Mouse (Mus musculus): ENCODE measurements around the gene Hpf1. TPM values are rescaled to one million over a fixed set of nuclear protein-coding genes. Genes with fewer than 3 reads are reported as not detected.

Hpf1 gene
- polyA plus RNA-seq, 1 experiment = 6.5 TPM

GRCm38 (mm10) chr8:60952803-60953202 is 62.6 kb downstream of the Hpf1 start:
- no peak overlapping the region for H3K27ac ChIP-seq (ENCODE audit: insufficient read depth, low read depth, low read length)
- no peak for DNase-seq
- no peaks in the 10 kb centered on the region for H3K36me3 ChIP-seq (ENCODE audit: control insufficient read depth, insufficient read depth, low read length)
- no peaks in the 10 kb centered on the region for H3K27me3 ChIP-seq (replicated peaks; ENCODE audit: control insufficient read depth, insufficient read depth, low read length)
- H3K4me1 ChIP-seq (ENCODE audit: control insufficient read depth, insufficient read depth, low read length) = peaks cover 15% of the 10 kb centered on the region; the same call in 1 of the 2 replicates
- 62% methylated on average over 5 of the region's 5 CpGs for WGBS
- H3K4me3 ChIP-seq (ENCODE audit: insufficient read depth, low read depth, low read length) = no peak overlapping the region
- TF ChIP-seq CTCF (conservative IDR thresholded peaks at IDR 0.05; ENCODE audit: insufficient read depth, insufficient read length, low read depth, low read length) (no peak), POLR2A (IDR thresholded peaks at IDR 0.05; ENCODE audit: low read depth, low read length) (no peak)

DNA sequence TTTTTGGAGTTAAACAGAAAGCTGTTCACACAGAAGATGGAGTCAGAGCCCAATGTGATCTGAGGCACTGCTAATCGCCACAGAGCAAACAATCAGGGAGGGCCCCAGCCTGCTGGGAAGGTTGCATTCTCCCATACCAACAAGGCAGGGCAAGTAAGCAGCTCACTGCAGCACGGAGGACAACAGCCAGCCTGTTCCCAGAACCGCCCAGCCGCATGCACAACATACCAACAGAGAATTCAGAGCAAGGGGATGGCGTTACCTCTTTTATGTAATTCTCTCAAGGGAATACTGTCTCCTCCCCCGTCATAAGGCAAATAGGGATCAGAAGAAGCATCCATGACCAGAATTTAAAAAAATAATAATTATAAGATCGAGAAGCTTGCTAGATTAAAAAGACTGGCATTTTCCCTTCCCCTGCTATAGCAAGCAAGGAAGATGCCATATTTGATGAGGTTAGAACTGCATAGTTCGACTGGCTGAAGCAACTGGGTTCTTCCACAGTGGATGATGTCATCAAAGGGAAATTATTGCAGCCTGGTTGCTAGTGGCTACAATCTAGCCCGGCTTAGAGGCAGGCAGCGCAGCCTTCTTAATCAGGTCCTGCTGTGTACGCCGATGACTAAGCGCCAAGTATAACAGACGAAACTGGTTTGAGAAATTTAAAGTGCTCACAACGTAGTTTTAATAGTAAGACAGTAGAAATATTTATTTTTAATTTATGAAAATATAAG is 64.2 kb downstream of the Hpf1 start:
- Histone ChIP-seq H3K27ac (ENCODE audit: insufficient read depth, low read depth, low read length) (peak overlapping the region; percentile 43), H3K4me1 (ENCODE audit: control insufficient read depth, insufficient read depth, low read length) (peaks cover 15% of the 10 kb centered on the region; the same call in 1 of the 2 replicates), H3K27me3 (replicated peaks; ENCODE audit: control insufficient read depth, insufficient read depth, low read length) (no peaks in the 10 kb centered on the region), H3K4me3 (ENCODE audit: insufficient read depth, low read depth, low read length) (peak overlapping the region; percentile 39), H3K36me3 (ENCODE audit: control insufficient read depth, insufficient read depth, low read length) (no peaks in the 10 kb centered on the region)
- 8% methylated on average over 15 of the region's 15 CpGs for whole genome bisulfite sequencing
- DNase-seq = peak; percentile 74
- no peak for TF ChIP-seq POLR2A (IDR thresholded peaks at IDR 0.05; ENCODE audit: low read depth, low read length)
- TF ChIP-seq CTCF (conservative IDR thresholded peaks at IDR 0.05; ENCODE audit: insufficient read depth, insufficient read length, low read depth, low read length) = no peak

DNA sequence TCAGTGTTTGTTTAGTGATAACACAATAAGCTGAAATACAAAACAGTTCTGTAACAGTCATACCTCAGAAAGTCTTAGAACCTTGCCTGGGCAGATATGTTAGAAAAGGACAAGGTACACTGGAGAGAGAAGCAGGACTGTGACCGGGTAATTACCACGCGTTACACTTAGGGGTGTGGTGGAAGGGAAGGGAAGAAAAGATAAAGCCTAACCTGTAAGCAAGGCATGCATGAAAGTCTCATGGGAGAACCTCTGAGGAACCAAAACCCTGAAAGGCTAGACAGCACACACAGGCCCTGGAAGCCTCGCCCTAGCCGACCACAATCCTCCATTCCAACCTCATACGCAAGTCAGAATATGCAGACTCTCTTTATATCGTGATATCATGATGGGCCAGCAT is 66.6 kb downstream of the Hpf1 start:
- TF ChIP-seq POLR2A (IDR thresholded peaks at IDR 0.05; ENCODE audit: low read depth, low read length) (no peak), CTCF (conservative IDR thresholded peaks at IDR 0.05; ENCODE audit: insufficient read depth, insufficient read length, low read depth, low read length) (no peak)
- H3K4me1 ChIP-seq (ENCODE audit: control insufficient read depth, insufficient read depth, low read length) = peaks cover 10% of the 10 kb centered on the region; the same call in 1 of the 2 replicates
- no peaks in the 10 kb centered on the region for H3K36me3 ChIP-seq (ENCODE audit: control insufficient read depth, insufficient read depth, low read length)
- DNase-seq = peak; percentile 32
- H3K27ac ChIP-seq (ENCODE audit: insufficient read depth, low read depth, low read length) = no peak overlapping the region
- no peaks in the 10 kb centered on the region for H3K27me3 ChIP-seq (replicated peaks; ENCODE audit: control insufficient read depth, insufficient read depth, low read length)
- no peak overlapping the region for H3K4me3 ChIP-seq (ENCODE audit: insufficient read depth, low read depth, low read length)
- WGBS = 70% methylated on average over 7 of the region's 7 CpGs

Other genes with a start within 250 kb of the Hpf1 start
- 24.6 and 27.0 TPM in 2 replicates for gene Clcn3, start 92.9 kb downstream of the Hpf1 start, polyA plus RNA-seq (2012; rRNA removed)
- 2.9 and 3.4 TPM in 2 replicates for gene Nek1, start 102.8 kb downstream of the Hpf1 start, polyA plus RNA-seq (2012; rRNA removed)

Data from kidney, adult 2 months (tissue).